Mouse (Mus musculus) gastrocnemius, postnatal 14 days (tissue): Measurements from ENCODE around the gene 1700029I15Rik. TPM values are rescaled to one million over a fixed set of nuclear protein-coding genes. Genes with fewer than 3 reads are reported as not detected.
A peak's percentile ranks its signal among the peaks of the same experiment; 100 is the strongest.
"Not testable (repeated sequence)": the region's sequence is repeated elsewhere in the genome, so short reads cannot be mapped to it uniquely, and the experiment has no call there.

ENCODE experiments used
- DNase-seq: peaks from one replicate; pipeline ENCODE4 v3.0.0; 2021; ENCODE audit warnings: mixed read lengths
- intact Hi-C: fragments of 180-260 bp; cut with DNase I; formaldehyde crosslinking; loops from one replicate; pipeline ENCODE4 v1.15.1; 2025; ENCODE audit warnings: low total_unique reads
- total RNA-seq, 2 experiments: library from RNA; stranded (reverse); gene quantifications; 2 replicates each; pipeline ENCODE4 v1.2.3; 2021

1700029I15Rik gene
- total RNA-seq, 2 experiments from 2014 or later = 0.66 to 0.86 TPM

- intact Hi-C loops = no loop called here
- DNase-seq = peak; percentile 85
Observed at GRCm38 (mm10) chr2:92388891-92389641, 6.7 kb downstream of the 1700029I15Rik start.

- DNase-seq = no peak
- intact Hi-C loops = no loop called here
Observed at GRCm38 (mm10) chr2:92389645-92390044, 7.3 kb downstream of the 1700029I15Rik start.

GRCm38 (mm10) chr2:92390206-92390930 is 8.0 kb downstream of the 1700029I15Rik start:
- peak; percentile 61 for DNase-seq
- intact Hi-C loops = no loop called here

- intact Hi-C loops = no loop called here
- no peak for DNase-seq
Observed at GRCm38 (mm10) chr2:92391116-92391515, 8.8 kb downstream of the 1700029I15Rik start.

GRCm38 (mm10) chr2:92391703-92392317 is 9.5 kb downstream of the 1700029I15Rik start:
- peak; percentile 37 for DNase-seq
- intact Hi-C loops = no loop called here

GRCm38 (mm10) chr2:92392318-92393264 is 10.3 kb downstream of the 1700029I15Rik start:
- intact Hi-C loops = no loop called here
- DNase-seq = peak; percentile 53

- intact Hi-C loops = no loop called here
- DNase-seq = no peak
Observed at GRCm38 (mm10) chr2:92395535-92395934, 13.2 kb downstream of the 1700029I15Rik start.

- intact Hi-C loops = loop anchor here (2.0 kb wide), 1 partner anchor 21 kb away; no protein-coding TSS in a partner anchor
- no peak for DNase-seq
Observed at GRCm38 (mm10) chr2:92397436-92397835, 15.1 kb downstream of the 1700029I15Rik start.

GRCm38 (mm10) chr2:92399877-92400276 is 17.5 kb downstream of the 1700029I15Rik start:
- intact Hi-C loops, DNase-seq: not testable (repeated sequence)

GRCm38 (mm10) chr2:92400682-92401081 is 18.3 kb downstream of the 1700029I15Rik start:
- intact Hi-C loops = no loop called here
- DNase-seq = no peak

- DNase-seq = no peak
- intact Hi-C loops = no loop called here
Observed at GRCm38 (mm10) chr2:92401091-92401561, 18.8 kb downstream of the 1700029I15Rik start, which contains the start of gene Mapk8ip1. Gene Mapk8ip1 (minus strand): TSS chr2:92401263.

GRCm38 (mm10) chr2:92402591-92403326 is 20.4 kb downstream of the 1700029I15Rik start:
- intact Hi-C loops = no loop called here

GRCm38 (mm10) chr2:92403776-92404319 is 21.5 kb downstream of the 1700029I15Rik start:
- no peak for DNase-seq
- intact Hi-C loops = no loop called here

More at GRCm38 (mm10) chr2:92402591-92403326, 20.4 kb downstream of the 1700029I15Rik start:
- DNase-seq = no peak

- no peak for DNase-seq
- intact Hi-C loops = no loop called here
Observed at GRCm38 (mm10) chr2:92404737-92405136, 22.4 kb downstream of the 1700029I15Rik start.

- intact Hi-C loops = no loop called here
Observed at GRCm38 (mm10) chr2:92405687-92406086, 23.3 kb downstream of the 1700029I15Rik start.

GRCm38 (mm10) chr2:92408309-92409045 is 26.1 kb downstream of the 1700029I15Rik start:
- intact Hi-C loops = no loop called here
- DNase-seq = no peak

More at GRCm38 (mm10) chr2:92405687-92406086, 23.3 kb downstream of the 1700029I15Rik start:
- no peak for DNase-seq

- intact Hi-C loops = no loop called here
- DNase-seq = no peak
Observed at GRCm38 (mm10) chr2:92411705-92412104, 29.4 kb downstream of the 1700029I15Rik start.
